Mouse (Mus musculus) hindbrain, embryonic 15.5 days (tissue): ENCODE results near the gene Spred1. TPM values are rescaled to one million over a fixed set of nuclear protein-coding genes. Genes with fewer than 3 reads are reported as not detected.

Experiments used
- ATAC-seq: fragments of 200-750 bp; cut with Nextera tagmentation; 2 replicates; pipeline ENCODE4 v1.8.0; 2017; ENCODE audit warnings: low read depth, moderate number of reproducible peaks, moderate TSS enrichment; ENCODE audit not compliant: low FRiP score
- H3K27ac ChIP-seq: fragments of 300-500 bp; sonication (generic); replicated peaks from 2 replicates; pipeline ENCODE4 v1.5.1; 2015; ENCODE audit warnings: mild to moderate bottlenecking, inconsistent platforms
- H3K27me3 ChIP-seq: fragments of 300-500 bp; sonication (generic); 2 replicates; pipeline ENCODE4 v1.6.1; 2015; ENCODE audit warnings: control low read depth, inconsistent platforms
- H3K36me3 ChIP-seq: fragments of 300-500 bp; sonication (generic); 2 replicates; pipeline ENCODE4 v1.6.1; 2015; ENCODE audit warnings: control low read depth, inconsistent platforms
- H3K4me1 ChIP-seq: fragments of 300-500 bp; sonication (generic); replicated peaks from 2 replicates; pipeline ENCODE4 v1.6.1; 2015; ENCODE audit warnings: control low read depth, inconsistent platforms
- H3K4me2 ChIP-seq: fragments of 300-500 bp; sonication (generic); 2 replicates; pipeline ENCODE4 v1.6.1; 2015; ENCODE audit warnings: moderate library complexity, mild to moderate bottlenecking, inconsistent platforms
- H3K4me3 ChIP-seq: fragments of 300-500 bp; sonication (generic); 2 replicates; pipeline ENCODE4 v1.5.1; 2015; ENCODE audit warnings: mild to moderate bottlenecking, inconsistent platforms
- H3K9ac ChIP-seq: fragments of 300-500 bp; sonication (generic); 2 replicates; pipeline ENCODE4 v1.6.1; 2015; ENCODE audit warnings: inconsistent platforms
- H3K9me3 ChIP-seq: fragments of 300-500 bp; sonication (generic); 2 replicates; pipeline ENCODE4 v1.6.1; 2016; ENCODE audit warnings: control low read depth, inconsistent platforms
- WGBS: fragments of 180-500 bp; shearing (Covaris S2); methylation state at CpG from one replicate; pipeline ENCODE4 v1.1.7; 2015; 5-methylcytosine and 5-hydroxymethylcytosine counted together
- polyA plus RNA-seq: library from polyadenylated mRNA; unstranded; fragments of >200 nt; fragmentation: Nextera tagmentation; extraction: Ambion mirVana; gene quantifications from 2 replicates; pipeline ENCODE4 v1.2.1, GENCODE M21; 2015

Spred1 gene
- polyA plus RNA-seq, 1 experiment from 2014 or later: 14.7 TPM

GRCm38 (mm10) chr2:117139977-117140376 is 18.8 kb downstream of the Spred1 start:
- Histone ChIP-seq H3K27ac (no peak overlapping the region), H3K4me3 (no peak overlapping the region), H3K36me3 (no peaks in the 10 kb centered on the region), H3K9ac (no peak overlapping the region), H3K4me1 (peaks cover 18% of the 10 kb centered on the region), H3K4me2 (no peak overlapping the region), H3K9me3 (no peaks in the 10 kb centered on the region), H3K27me3 (no peaks in the 10 kb centered on the region)
- 84% methylated on average over 1 of the region's 1 CpGs for WGBS
- no peak for ATAC-seq

DNA sequence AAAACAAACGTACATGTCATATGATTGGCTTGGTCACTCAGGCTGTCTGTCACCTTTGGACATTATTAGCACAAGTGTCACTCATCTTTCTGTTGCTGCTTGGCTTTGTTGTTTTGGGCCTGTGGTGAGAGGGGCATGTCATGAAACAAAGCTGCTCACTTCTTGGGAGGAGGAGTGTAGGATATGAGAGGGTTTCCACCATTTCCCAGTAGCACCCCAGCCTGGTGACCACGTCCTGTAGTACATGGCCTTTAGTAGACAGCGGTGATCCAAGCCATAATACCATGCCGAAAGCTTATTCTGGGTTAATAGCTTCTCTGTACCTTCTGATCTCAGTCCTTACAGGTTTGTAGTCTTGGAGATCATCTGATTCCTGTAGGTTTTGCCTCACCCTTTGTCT is 21.9 kb downstream of the Spred1 start:
- Histone ChIP-seq H3K9me3 (no peaks in the 10 kb centered on the region), H3K4me3 (no peak overlapping the region), H3K4me1 (peaks cover 12% of the 10 kb centered on the region), H3K4me2 (no peak overlapping the region), H3K36me3 (no peaks in the 10 kb centered on the region), H3K27me3 (no peaks in the 10 kb centered on the region), H3K9ac (no peak overlapping the region), H3K27ac (no peak overlapping the region)
- 86% methylated on average over 4 of the region's 4 CpGs for WGBS
- no peak for ATAC-seq

DNA sequence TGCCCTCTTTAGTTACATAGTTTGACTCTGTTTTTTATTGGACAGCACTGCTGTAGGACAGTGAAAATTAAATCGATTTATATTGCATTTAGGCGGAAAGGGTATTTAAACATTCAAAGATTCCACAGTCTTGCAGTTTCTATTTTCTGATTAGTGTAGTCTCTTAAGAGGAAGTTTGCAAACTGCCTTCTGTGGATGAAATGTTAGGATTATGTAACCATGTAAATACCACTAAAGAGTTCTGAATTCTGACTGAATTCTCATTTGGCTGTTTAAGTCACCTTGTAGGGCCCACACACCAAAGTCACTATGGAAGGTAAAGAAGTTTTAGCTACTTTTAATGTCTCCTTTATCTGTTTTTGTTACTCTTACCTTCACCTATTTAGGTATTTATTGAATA is 24.9 kb downstream of the Spred1 start:
- Histone ChIP-seq H3K9me3 (no peaks in the 10 kb centered on the region), H3K27me3 (no peaks in the 10 kb centered on the region), H3K4me2 (no peak overlapping the region), H3K4me1 (0 out of 2 replicates have a peak, but pooled peaks cover 11% of the 10 kb centered on the region), H3K4me3 (no peak overlapping the region), H3K9ac (no peak overlapping the region), H3K27ac (no peak overlapping the region), H3K36me3 (no peaks in the 10 kb centered on the region)
- WGBS: 87% methylated on average over 2 of the region's 2 CpGs
- ATAC-seq: no peak

DNA sequence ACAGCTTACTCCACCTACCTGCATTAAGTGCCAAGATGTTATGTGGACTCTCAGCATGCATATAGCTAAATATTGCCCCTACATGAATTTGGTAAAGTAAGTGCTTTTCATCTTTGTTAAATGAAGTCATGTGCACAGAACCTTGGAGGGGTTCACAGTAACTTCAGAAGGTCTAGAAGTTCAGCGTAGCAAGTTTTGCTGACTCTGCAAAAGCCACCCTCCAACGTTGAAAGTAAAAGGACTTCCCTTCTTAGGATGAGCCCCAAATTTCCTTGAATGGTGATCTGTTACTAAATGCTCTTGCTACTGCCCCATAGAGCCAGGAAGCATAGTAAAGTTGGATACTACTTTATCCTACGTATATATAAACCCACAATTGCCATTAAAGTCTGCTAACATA is 25.4 kb downstream of the Spred1 start:
- no peak overlapping the region for H3K4me2 ChIP-seq
- H3K9me3 ChIP-seq: no peaks in the 10 kb centered on the region
- no peak overlapping the region for H3K9ac ChIP-seq
- H3K27ac ChIP-seq: no peak overlapping the region
- H3K4me3 ChIP-seq: no peak overlapping the region
- no peak for ATAC-seq
- H3K27me3 ChIP-seq: no peaks in the 10 kb centered on the region
- no peaks in the 10 kb centered on the region for H3K36me3 ChIP-seq
- H3K4me1 ChIP-seq: 0 out of 2 replicates have a peak, but pooled peaks cover 6% of the 10 kb centered on the region
- 80% methylated on average over 3 of the region's 3 CpGs for WGBS

- Histone ChIP-seq H3K27ac (no peak overlapping the region), H3K4me1 (0 out of 2 replicates have a peak, but pooled peaks cover 5% of the 10 kb centered on the region), H3K9me3 (no peaks in the 10 kb centered on the region), H3K36me3 (peaks cover 7% of the 10 kb centered on the region; the same call in 1 of the 2 replicates), H3K4me3 (no peak overlapping the region), H3K27me3 (no peaks in the 10 kb centered on the region), H3K9ac (no peak overlapping the region), H3K4me2 (no peak overlapping the region)
- no peak for ATAC-seq
Observed at GRCm38 (mm10) chr2:117152161-117152560, 31.0 kb downstream of the Spred1 start.

DNA sequence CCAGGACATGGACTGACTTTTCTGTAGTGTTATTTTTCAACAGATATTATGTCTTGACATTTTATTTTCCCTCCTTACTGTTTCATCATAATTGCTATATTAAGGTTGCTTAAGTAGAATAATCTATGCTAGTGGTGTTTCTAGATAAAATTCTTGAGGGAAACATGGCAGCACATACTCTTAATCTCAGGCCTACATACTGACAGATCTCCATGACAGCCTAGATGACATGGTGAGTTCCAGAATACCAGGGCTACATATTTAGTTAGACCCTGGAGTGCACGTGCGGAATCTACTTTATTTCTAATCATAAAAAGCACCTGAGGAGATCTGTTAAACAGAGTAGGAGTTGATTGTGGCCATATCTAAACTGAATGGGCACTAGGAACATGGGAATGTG is 47.2 kb downstream of the Spred1 start:
- Histone ChIP-seq H3K4me3 (no peak overlapping the region), H3K4me1 (no peaks in the 10 kb centered on the region), H3K36me3 (peaks cover 11% of the 10 kb centered on the region), H3K9ac (no peak overlapping the region), H3K9me3 (no peaks in the 10 kb centered on the region), H3K27ac (no peak overlapping the region), H3K27me3 (no peaks in the 10 kb centered on the region), H3K4me2 (no peak overlapping the region)
- WGBS: 88% methylated on average over 2 of the region's 2 CpGs
- ATAC-seq: no peak

GRCm38 (mm10) chr2:117169037-117169436 is 47.9 kb downstream of the Spred1 start:
- Histone ChIP-seq H3K4me3 (no peak overlapping the region), H3K27ac (no peak overlapping the region), H3K36me3 (peaks cover 11% of the 10 kb centered on the region), H3K4me2 (no peak overlapping the region), H3K4me1 (no peaks in the 10 kb centered on the region), H3K27me3 (no peaks in the 10 kb centered on the region), H3K9me3 (no peaks in the 10 kb centered on the region), H3K9ac (no peak overlapping the region)
- WGBS: 68% methylated on average over 3 of the region's 3 CpGs
- no peak for ATAC-seq

DNA sequence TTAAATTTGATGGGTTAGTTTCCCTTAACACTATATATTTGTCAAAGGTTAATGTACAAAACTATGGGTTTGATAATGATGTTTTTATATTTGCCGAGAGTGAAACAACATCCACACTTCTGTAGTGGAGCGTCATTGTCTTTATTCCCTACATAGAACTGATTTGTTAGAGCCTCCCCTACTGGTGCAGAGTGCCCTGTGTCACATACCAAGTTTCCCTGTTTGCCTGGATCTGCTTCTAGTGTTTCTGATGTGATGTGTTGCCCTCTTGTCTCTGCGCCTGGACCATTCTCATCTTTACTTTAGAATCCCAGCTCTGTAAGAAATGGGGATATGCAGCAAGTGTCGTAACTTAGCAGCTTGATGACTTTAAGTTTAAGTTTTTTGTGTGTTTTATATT is 51.8 kb downstream of the Spred1 start:
- no peak overlapping the region for H3K9ac ChIP-seq
- peaks cover 21% of the 10 kb centered on the region for H3K36me3 ChIP-seq
- H3K27me3 ChIP-seq: no peaks in the 10 kb centered on the region
- no peak overlapping the region for H3K4me2 ChIP-seq
- 80% methylated on average over 4 of the region's 4 CpGs for WGBS
- H3K27ac ChIP-seq: no peak overlapping the region
- H3K4me3 ChIP-seq: no peak overlapping the region
- H3K9me3 ChIP-seq: no peaks in the 10 kb centered on the region
- H3K4me1 ChIP-seq: no peaks in the 10 kb centered on the region
- ATAC-seq: no peak

- no peak for ATAC-seq
- Histone ChIP-seq H3K4me1 (no peaks in the 10 kb centered on the region), H3K4me2 (no peak overlapping the region), H3K4me3 (no peak overlapping the region), H3K27me3 (no peaks in the 10 kb centered on the region), H3K9me3 (no peaks in the 10 kb centered on the region), H3K27ac (no peak overlapping the region), H3K9ac (no peak overlapping the region), H3K36me3 (peaks cover 21% of the 10 kb centered on the region)
- WGBS: 85% methylated on average over 4 of the region's 4 CpGs
Observed at GRCm38 (mm10) chr2:117176066-117176465, 54.9 kb downstream of the Spred1 start.

GRCm38 (mm10) chr2:117176937-117177336 is 55.8 kb downstream of the Spred1 start:
- Histone ChIP-seq H3K4me2 (no peak overlapping the region), H3K4me3 (no peak overlapping the region), H3K4me1 (no peaks in the 10 kb centered on the region), H3K9ac (no peak overlapping the region), H3K36me3 (peaks cover 18% of the 10 kb centered on the region), H3K9me3 (no peaks in the 10 kb centered on the region), H3K27ac (no peak overlapping the region), H3K27me3 (no peaks in the 10 kb centered on the region)
- ATAC-seq: no peak
- 73% methylated on average over 4 of the region's 4 CpGs for WGBS

- H3K27me3 ChIP-seq: no peaks in the 10 kb centered on the region
- peaks cover 19% of the 10 kb centered on the region for H3K36me3 ChIP-seq
- 33% methylated on average over 7 of the region's 7 CpGs for WGBS
- no peak overlapping the region for H3K4me2 ChIP-seq
- H3K27ac ChIP-seq: no peak overlapping the region
- ATAC-seq: peak; percentile 86
- no peaks in the 10 kb centered on the region for H3K4me1 ChIP-seq
- no peaks in the 10 kb centered on the region for H3K9me3 ChIP-seq
- H3K4me3 ChIP-seq: no peak overlapping the region
- no peak overlapping the region for H3K9ac ChIP-seq
Observed at GRCm38 (mm10) chr2:117180250-117180885, 59.2 kb downstream of the Spred1 start.

DNA sequence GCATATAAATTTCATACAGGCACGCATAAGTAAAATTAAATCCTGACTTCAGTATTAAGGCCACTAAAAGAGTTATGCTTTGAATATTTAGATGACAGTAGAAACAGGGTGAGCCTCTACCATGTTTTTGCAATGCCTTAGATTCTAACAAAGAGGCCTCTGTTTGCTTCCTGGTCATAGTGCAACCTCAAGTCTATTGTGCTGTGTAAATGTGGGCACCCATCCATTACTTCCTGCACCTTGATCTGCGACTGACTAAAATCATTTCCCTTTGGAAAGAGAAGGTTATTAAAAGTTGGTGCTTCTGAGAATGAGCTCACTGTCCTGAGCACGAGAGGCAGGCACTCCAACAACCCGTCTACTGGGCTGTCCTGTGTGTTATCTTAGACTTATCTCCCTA is 64.4 kb downstream of the Spred1 start:
- no peaks in the 10 kb centered on the region for H3K27me3 ChIP-seq
- peaks cover 16% of the 10 kb centered on the region for H3K36me3 ChIP-seq
- no peaks in the 10 kb centered on the region for H3K9me3 ChIP-seq
- 79% methylated on average over 4 of the region's 4 CpGs for WGBS
- no peaks in the 10 kb centered on the region for H3K4me1 ChIP-seq
- no peak overlapping the region for H3K9ac ChIP-seq
- no peak overlapping the region for H3K4me2 ChIP-seq
- H3K27ac ChIP-seq: no peak overlapping the region
- H3K4me3 ChIP-seq: no peak overlapping the region
- no peak for ATAC-seq

DNA sequence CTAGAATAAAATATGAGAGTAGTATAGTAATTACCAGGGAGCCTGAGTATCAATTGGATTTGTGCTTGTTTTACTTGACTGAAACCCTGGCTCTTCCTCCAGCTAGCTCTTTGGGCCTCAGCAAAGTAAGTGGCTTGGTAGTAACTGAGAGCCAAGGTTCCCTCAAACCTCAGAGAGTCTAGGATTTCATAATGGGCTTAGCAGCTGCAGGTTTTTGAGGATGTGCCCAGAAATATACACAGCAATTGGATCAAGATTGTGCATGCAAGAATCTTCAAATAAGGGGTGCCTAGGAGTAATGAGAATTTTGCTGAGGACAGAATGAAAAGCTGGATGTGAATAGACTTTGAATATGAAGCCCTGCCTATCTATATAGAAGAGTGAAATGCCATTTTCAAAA is 69.7 kb downstream of the Spred1 start:
- Histone ChIP-seq H3K9ac (no peak overlapping the region), H3K27ac (no peak overlapping the region), H3K4me3 (no peak overlapping the region), H3K9me3 (no peaks in the 10 kb centered on the region), H3K4me1 (no peaks in the 10 kb centered on the region), H3K27me3 (no peaks in the 10 kb centered on the region), H3K36me3 (peaks cover 6% of the 10 kb centered on the region; the same call in 1 of the 2 replicates), H3K4me2 (no peak overlapping the region)
- no peak for ATAC-seq
